Mouse (Mus musculus): ENCODE data around the gene Spag8. TPM values are rescaled to one million over a fixed set of nuclear protein-coding genes. Genes with fewer than 3 reads are reported as not detected.

Spag8 gene
- polyA plus RNA-seq, 1 experiment = 112 TPM

GRCm38 (mm10) chr4:43690021-43690420 is 36.6 kb upstream of the Spag8 start:
- H3K36me3 ChIP-seq (ENCODE audit: control insufficient read depth, insufficient read depth, low read length) = peaks cover 2% of the 10 kb centered on the region; the same call in 1 of the 2 replicates
- TF ChIP-seq CTCF (IDR thresholded peaks at IDR 0.05; ENCODE audit: control insufficient read depth, insufficient read depth, insufficient replicate concordance, low read depth, low read length) = no peak
- no peak for TF ChIP-seq POLR2A (IDR thresholded peaks at IDR 0.05; ENCODE audit: control insufficient read depth, low read depth, low read length)
- H3K4me1 ChIP-seq (ENCODE audit: control insufficient read depth, insufficient read depth, low read length) = no peaks in the 10 kb centered on the region
- H3K27me3 ChIP-seq (ENCODE audit: control insufficient read depth, insufficient read depth, low read length) = no peaks in the 10 kb centered on the region
- H3K27ac ChIP-seq (ENCODE audit: control insufficient read depth, insufficient read depth, low read depth, low read length) = no peak overlapping the region
- H3K4me3 ChIP-seq (ENCODE audit: control insufficient read depth, low read depth, low read length) = no peak overlapping the region

- Histone ChIP-seq H3K4me1 (ENCODE audit: control insufficient read depth, insufficient read depth, low read length) (no peaks in the 10 kb centered on the region), H3K27ac (ENCODE audit: control insufficient read depth, insufficient read depth, low read depth, low read length) (no peak overlapping the region), H3K4me3 (ENCODE audit: control insufficient read depth, low read depth, low read length) (no peak overlapping the region), H3K36me3 (ENCODE audit: control insufficient read depth, insufficient read depth, low read length) (no peaks in the 10 kb centered on the region; the same call in 1 of the 2 replicates), H3K27me3 (ENCODE audit: control insufficient read depth, insufficient read depth, low read length) (no peaks in the 10 kb centered on the region)
- TF ChIP-seq CTCF (IDR thresholded peaks at IDR 0.05; ENCODE audit: control insufficient read depth, insufficient read depth, insufficient replicate concordance, low read depth, low read length) (no peak), POLR2A (IDR thresholded peaks at IDR 0.05; ENCODE audit: control insufficient read depth, low read depth, low read length) (no peak)
These were observed 26.1 kb upstream of the Spag8 start for GRCm38 (mm10) chr4:43679416-43680043.

GRCm38 (mm10) chr4:43678541-43678940 is 25.1 kb upstream of the Spag8 start:
- TF ChIP-seq CTCF (IDR thresholded peaks at IDR 0.05; ENCODE audit: control insufficient read depth, insufficient read depth, insufficient replicate concordance, low read depth, low read length) (no peak), POLR2A (IDR thresholded peaks at IDR 0.05; ENCODE audit: control insufficient read depth, low read depth, low read length) (no peak)
- H3K4me3 ChIP-seq (ENCODE audit: control insufficient read depth, low read depth, low read length) = no peak overlapping the region
- no peaks in the 10 kb centered on the region for H3K27me3 ChIP-seq (ENCODE audit: control insufficient read depth, insufficient read depth, low read length)
- no peaks in the 10 kb centered on the region; the same call in none of the 2 replicates for H3K36me3 ChIP-seq (ENCODE audit: control insufficient read depth, insufficient read depth, low read length)
- no peak overlapping the region for H3K27ac ChIP-seq (ENCODE audit: control insufficient read depth, insufficient read depth, low read depth, low read length)
- no peaks in the 10 kb centered on the region for H3K4me1 ChIP-seq (ENCODE audit: control insufficient read depth, insufficient read depth, low read length)

GRCm38 (mm10) chr4:43675608-43676007 is 22.2 kb upstream of the Spag8 start:
- TF ChIP-seq POLR2A (IDR thresholded peaks at IDR 0.05; ENCODE audit: control insufficient read depth, low read depth, low read length) = no peak
- TF ChIP-seq CTCF (IDR thresholded peaks at IDR 0.05; ENCODE audit: control insufficient read depth, insufficient read depth, insufficient replicate concordance, low read depth, low read length) = no peak
- no peak overlapping the region for H3K4me3 ChIP-seq (ENCODE audit: control insufficient read depth, low read depth, low read length)
- no peaks in the 10 kb centered on the region; the same call in none of the 2 replicates for H3K36me3 ChIP-seq (ENCODE audit: control insufficient read depth, insufficient read depth, low read length)
- no peaks in the 10 kb centered on the region for H3K4me1 ChIP-seq (ENCODE audit: control insufficient read depth, insufficient read depth, low read length)
- no peaks in the 10 kb centered on the region for H3K27me3 ChIP-seq (ENCODE audit: control insufficient read depth, insufficient read depth, low read length)
- H3K27ac ChIP-seq (ENCODE audit: control insufficient read depth, insufficient read depth, low read depth, low read length) = no peak overlapping the region

- no peak for TF ChIP-seq CTCF (IDR thresholded peaks at IDR 0.05; ENCODE audit: control insufficient read depth, insufficient read depth, insufficient replicate concordance, low read depth, low read length)
- no peak for TF ChIP-seq POLR2A (IDR thresholded peaks at IDR 0.05; ENCODE audit: control insufficient read depth, low read depth, low read length)
- no peaks in the 10 kb centered on the region for H3K27me3 ChIP-seq (ENCODE audit: control insufficient read depth, insufficient read depth, low read length)
These were observed 21.6 kb upstream of the Spag8 start for GRCm38 (mm10) chr4:43674974-43675373.

GRCm38 (mm10) chr4:43673703-43674102 is 20.3 kb upstream of the Spag8 start:
- no peak overlapping the region for H3K27ac ChIP-seq (ENCODE audit: control insufficient read depth, insufficient read depth, low read depth, low read length)

More at GRCm38 (mm10) chr4:43674974-43675373, 21.6 kb upstream of the Spag8 start:
- H3K4me3 ChIP-seq (ENCODE audit: control insufficient read depth, low read depth, low read length) = no peak overlapping the region
- no peak overlapping the region for H3K27ac ChIP-seq (ENCODE audit: control insufficient read depth, insufficient read depth, low read depth, low read length)
- H3K36me3 ChIP-seq (ENCODE audit: control insufficient read depth, insufficient read depth, low read length) = no peaks in the 10 kb centered on the region; the same call in none of the 2 replicates
- peaks cover 1% of the 10 kb centered on the region for H3K4me1 ChIP-seq (ENCODE audit: control insufficient read depth, insufficient read depth, low read length)

GRCm38 (mm10) chr4:43672070-43672469 is 18.7 kb upstream of the Spag8 start:
- no peak for TF ChIP-seq POLR2A (IDR thresholded peaks at IDR 0.05; ENCODE audit: control insufficient read depth, low read depth, low read length)
- peak; percentile 53; the same call in 1 of the 2 replicates for TF ChIP-seq CTCF (IDR thresholded peaks at IDR 0.05; ENCODE audit: control insufficient read depth, insufficient read depth, insufficient replicate concordance, low read depth, low read length)
- Histone ChIP-seq H3K27ac (ENCODE audit: control insufficient read depth, insufficient read depth, low read depth, low read length) (no peak overlapping the region), H3K4me3 (ENCODE audit: control insufficient read depth, low read depth, low read length) (no peak overlapping the region), H3K4me1 (ENCODE audit: control insufficient read depth, insufficient read depth, low read length) (peaks cover 13% of the 10 kb centered on the region), H3K36me3 (ENCODE audit: control insufficient read depth, insufficient read depth, low read length) (no peaks in the 10 kb centered on the region; the same call in none of the 2 replicates), H3K27me3 (ENCODE audit: control insufficient read depth, insufficient read depth, low read length) (no peaks in the 10 kb centered on the region)

More at GRCm38 (mm10) chr4:43673703-43674102, 20.3 kb upstream of the Spag8 start:
- Histone ChIP-seq H3K27me3 (ENCODE audit: control insufficient read depth, insufficient read depth, low read length) (no peaks in the 10 kb centered on the region), H3K4me3 (ENCODE audit: control insufficient read depth, low read depth, low read length) (no peak overlapping the region), H3K36me3 (ENCODE audit: control insufficient read depth, insufficient read depth, low read length) (no peaks in the 10 kb centered on the region; the same call in none of the 2 replicates), H3K4me1 (ENCODE audit: control insufficient read depth, insufficient read depth, low read length) (peaks cover 9% of the 10 kb centered on the region)
- TF ChIP-seq CTCF (IDR thresholded peaks at IDR 0.05; ENCODE audit: control insufficient read depth, insufficient read depth, insufficient replicate concordance, low read depth, low read length) (no peak), POLR2A (IDR thresholded peaks at IDR 0.05; ENCODE audit: control insufficient read depth, low read depth, low read length) (no peak)

Measured in testis, adult 2 months (tissue).